Mouse (Mus musculus) kidney, adult 2 months (tissue): ENCODE measurements around the gene Sox1.

ENCODE experiments used
- CTCF ChIP-seq: fragments of 200-500 bp; conservative IDR thresholded peaks from 2 replicates; pipeline ENCODE4 v1.5.1; 2011; ENCODE audit warnings: low read depth, mild to moderate bottlenecking, control low read depth, low read length, moderate library complexity, mixed read lengths; ENCODE audit not compliant: insufficient read depth, insufficient read length
- POLR2A ChIP-seq: fragments of 200-500 bp; IDR thresholded peaks from one replicate; pipeline ENCODE4 v1.6.1; 2011; ENCODE audit warnings: low read depth, low read length, control low read depth

- no peak for TF ChIP-seq POLR2A
- TF ChIP-seq CTCF: no peak
Observed at GRCm38 (mm10) chr8:12397346-12397925, 2.3 kb downstream of the Sox1 start.
